7 mouse cellular contexts compared by ENCODE assay signal in the genomic region with DNA sequence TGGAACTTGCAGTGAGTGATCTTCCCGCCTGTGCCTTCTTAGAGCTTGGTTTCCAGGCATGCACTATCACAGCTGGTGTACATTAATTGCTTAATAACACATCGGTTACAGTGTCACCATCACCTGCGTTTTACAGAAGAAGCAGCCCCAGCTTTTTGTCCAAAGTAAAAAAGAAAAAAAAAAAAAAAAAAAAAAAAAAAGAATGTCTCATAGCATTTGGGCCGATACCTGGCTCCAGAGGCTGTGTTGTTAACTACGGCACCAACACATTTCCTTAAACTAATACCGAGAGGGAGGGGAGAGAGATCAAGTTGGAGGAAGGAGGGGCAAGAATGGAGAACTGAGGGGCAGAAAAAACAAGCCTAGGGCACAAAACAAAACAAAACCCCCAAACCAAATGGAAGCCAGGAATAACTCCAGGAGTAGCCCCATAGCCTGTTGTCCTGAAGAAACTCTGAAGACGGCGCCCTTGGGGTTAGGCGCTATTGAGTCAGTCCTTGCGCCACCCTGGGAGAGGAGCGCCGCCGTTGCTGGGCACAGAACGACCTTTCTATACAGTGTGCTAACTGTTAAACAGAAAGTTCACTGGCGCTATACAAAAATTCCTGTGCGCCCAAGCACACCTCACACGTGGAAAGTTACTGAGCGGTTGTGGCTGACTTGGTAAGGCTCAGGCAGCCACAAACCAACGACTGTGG. TPM values are rescaled to one million over a fixed set of nuclear protein-coding genes. Genes with fewer than 3 reads are reported as not detected.
A peak's percentile ranks its signal among the peaks of the same experiment; 100 is the strongest.
DNase-seq lines count a peak whose midpoint lies in the region; ATAC-seq and TF ChIP-seq lines count a peak whose summit lies in the region.

No protein-coding gene starts in this region.

- H3K4me1 ChIP-seq in hindbrain, embryonic 14.5 days (replicated peaks; ENCODE audit: control insufficient read depth, insufficient read depth, low read length), result peaks cover 19% of the 10 kb centered on the region
- peaks cover 42% of the 10 kb centered on the region for H3K4me1 ChIP-seq in liver, embryonic 12.5 days

- H3K27me3 ChIP-seq in hindbrain, embryonic 14.5 days (ENCODE audit: control insufficient read depth, insufficient read depth, low read length), result no peaks in the 10 kb centered on the region
- peaks cover 5% of the 10 kb centered on the region for H3K27me3 ChIP-seq in liver, embryonic 12.5 days (replicated peaks)
- no peaks in the 10 kb centered on the region for H3K27me3 ChIP-seq in myocyte (ENCODE audit: control insufficient read depth, insufficient read depth, insufficient read length)

- ATAC-seq in hindbrain, embryonic 14.5 days (ENCODE audit: low FRiP score), result no peak
- peak; percentile 11; the same call in 1 of the 2 replicates for ATAC-seq in liver, embryonic 12.5 days

- 14% methylated on average over 19 of the region's 19 CpGs for whole genome bisulfite sequencing in hindbrain, embryonic 14.5 days
- WGBS in liver, embryonic 12.5 days (ENCODE audit: insufficient replicate concordance), result 22% methylated on average over 19 of the region's 19 CpGs

- H3K27ac ChIP-seq in hindbrain, embryonic 14.5 days, result peak overlapping the region; percentile 99; the same call in 1 of the 2 replicates
- H3K27ac ChIP-seq in liver, embryonic 12.5 days, result peak overlapping the region; percentile 97

- no peak for TF ChIP-seq POLR2A in myocyte (IDR thresholded peaks at IDR 0.05; ENCODE audit: insufficient read length, low read depth)

- H3ac ChIP-seq in myocyte (ENCODE audit: control insufficient read depth, insufficient read length), result no peak overlapping the region

- peaks cover 2% of the 10 kb centered on the region; the same call in 1 of the 2 replicates for H3K36me3 ChIP-seq in hindbrain, embryonic 14.5 days (replicated peaks; ENCODE audit: control insufficient read depth, insufficient read depth)
- H3K36me3 ChIP-seq in liver, embryonic 12.5 days, result peaks cover 27% of the 10 kb centered on the region
- H3K36me3 ChIP-seq in myocyte (ENCODE audit: control insufficient read depth, insufficient read depth), result no peaks in the 10 kb centered on the region

- no peaks in the 10 kb centered on the region for H3K79me2 ChIP-seq in myocyte (ENCODE audit: control insufficient read depth, insufficient read depth)

- H3K9me3 ChIP-seq in hindbrain, embryonic 14.5 days (ENCODE audit: control insufficient read depth, low read length), result no peaks in the 10 kb centered on the region
- 0 out of 2 replicates have a peak, but pooled peaks cover under 1% of the 10 kb centered on the region for H3K9me3 ChIP-seq in liver, embryonic 12.5 days (replicated peaks)

- peak; percentile 78 for DNase-seq in NIH3T3 (ENCODE audit: low read depth)
- peak; percentile 67 for DNase-seq in c-Kit-positive CD71-positive TER-119-positive erythroid progenitor cells, embryonic 14.5 days (ENCODE audit: low spot score)
- no peak for DNase-seq in hindbrain, embryonic 14.5 days (ENCODE audit: low spot score)
- DNase-seq in cerebellum, postnatal 25 days, result no peak
- no peak for DNase-seq in cerebellum, postnatal 14 days

- H3K9ac ChIP-seq in hindbrain, embryonic 14.5 days, result 0 out of 2 replicates have a peak overlapping the region, but pooled peaks have one; percentile 95
- H3K9ac ChIP-seq in liver, embryonic 12.5 days, result peak overlapping the region; percentile 94

- H3K4me2 ChIP-seq in hindbrain, embryonic 14.5 days (replicated peaks), result peak overlapping the region; percentile 67
- peak overlapping the region; percentile 85 for H3K4me2 ChIP-seq in liver, embryonic 12.5 days
- H3K4me2 ChIP-seq in myocyte (ENCODE audit: low read depth), result peak overlapping the region; percentile 30

- peak overlapping the region; percentile 79 for H3K4me3 ChIP-seq in hindbrain, embryonic 14.5 days (replicated peaks; ENCODE audit: low read length)
- H3K4me3 ChIP-seq in liver, embryonic 12.5 days, result peak overlapping the region; percentile 87
- peak overlapping the region; percentile 37 for H3K4me3 ChIP-seq in myocyte

TF ChIP-seq in myocyte, 11 proteins besides CTCF, POLR2A, EP300 and RAD21:
- TF ChIP-seq MAX (IDR thresholded peaks at IDR 0.05; ENCODE audit: low read depth), result no peak
- TF ChIP-seq REST (IDR thresholded peaks at IDR 0.05; ENCODE audit: insufficient read depth, insufficient read length), result no peak
- no peak for TF ChIP-seq TCF3 (IDR thresholded peaks at IDR 0.05; ENCODE audit: insufficient read length, low read depth)
- TF ChIP-seq CEBPB (IDR thresholded peaks at IDR 0.05; ENCODE audit: insufficient read depth, poor library complexity, severe bottlenecking), result no peak
- TF ChIP-seq TCF12 (IDR thresholded peaks at IDR 0.05; ENCODE audit: insufficient read depth, poor library complexity, severe bottlenecking), result no peak
- TF ChIP-seq POLR2AphosphoS2 (IDR thresholded peaks at IDR 0.05; ENCODE audit: insufficient read length, low read depth), result no peak
- TF ChIP-seq SRF (IDR thresholded peaks at IDR 0.05; ENCODE audit: control insufficient read depth, insufficient read length, low read depth), result no peak
- TF ChIP-seq USF1 (IDR thresholded peaks at IDR 0.05; ENCODE audit: low read depth), result no peak
- no peak for TF ChIP-seq MYOG (IDR thresholded peaks at IDR 0.05; ENCODE audit: control insufficient read depth in 1 of 3, insufficient read depth in 1 of 3, insufficient read length in 2 of 3, low read depth in 2 of 3)

RNA-seq across cellular contexts. Expression of a gene that starts 0.6 kb away (rescaled TPM):
- polyA plus RNA-seq in hindbrain, embryonic 14.5 days (2014; fragmentation: Nextera tagmentation; extraction: Ambion mirVana), result 938 and 954 TPM in 2 replicates
- 819 and 854 TPM in 2 replicates for polyA plus RNA-seq in liver, embryonic 12.5 days (2016; fragmentation: Nextera tagmentation; extraction: Ambion mirVana)
- 31.2 TPM for polyA plus RNA-seq in myocyte (2012; fragmentation: generic; extraction: Trizol)

RNA-seq across cellular contexts. Expression of a gene that starts 36.7 kb away (rescaled TPM):
- polyA plus RNA-seq in hindbrain, embryonic 14.5 days (2014; fragmentation: Nextera tagmentation; extraction: Ambion mirVana), result 66.1 and 66.7 TPM in 2 replicates
- polyA plus RNA-seq in liver, embryonic 12.5 days (2016; fragmentation: Nextera tagmentation; extraction: Ambion mirVana), result 46.4 and 50.8 TPM in 2 replicates
- polyA plus RNA-seq in myocyte (2012; fragmentation: generic; extraction: Trizol), result 52.6 TPM

RNA-seq across cellular contexts. Expression of a gene that starts 53.6 kb away (rescaled TPM):
- 14.5 and 25.4 TPM in 2 replicates for polyA plus RNA-seq in hindbrain, embryonic 14.5 days (2014; fragmentation: Nextera tagmentation; extraction: Ambion mirVana)
- 9.6 and 11.7 TPM in 2 replicates for polyA plus RNA-seq in liver, embryonic 12.5 days (2016; fragmentation: Nextera tagmentation; extraction: Ambion mirVana)
- polyA plus RNA-seq in myocyte (2012; fragmentation: generic; extraction: Trizol), result 11.3 TPM

Comparison
In these comparisons a context has a peak if more than half of its experiments do, and no peak if none do; other contexts are left out.
1. DNase-seq: peak in NIH3T3 (single experiment) and c-Kit-positive CD71-positive TER-119-positive erythroid progenitor cells, embryonic 14.5 days (single experiment); none in hindbrain, embryonic 14.5 days (single experiment), cerebellum, postnatal 25 days (0 of 2) and cerebellum, postnatal 14 days (0 of 2).
2. H3K4me2 ChIP-seq: peak in every context shown above with its lines; median percentile 85 in liver, embryonic 12.5 days; 67 in hindbrain, embryonic 14.5 days; 30 in myocyte.
3. H3K4me3 ChIP-seq: peak in every context shown above with its lines; median percentile 87 in liver, embryonic 12.5 days; 79 in hindbrain, embryonic 14.5 days; 37 in myocyte.
4. RNA of a gene that starts 0.6 kb away (polyA plus RNA-seq): 938 to 954 TPM in hindbrain, embryonic 14.5 days and 819 to 854 TPM in liver, embryonic 12.5 days; 31.2 TPM in myocyte (single experiment); every median in the first group is over 10 times any median in the second.